Mouse (Mus musculus): ENCODE measurements around the gene Sigirr. TPM values are rescaled to one million over a fixed set of nuclear protein-coding genes. Genes with fewer than 3 reads are reported as not detected.

The Sigirr gene
- polyA plus RNA-seq, 1 experiment from 2014 or later: 11.2 TPM

DNA sequence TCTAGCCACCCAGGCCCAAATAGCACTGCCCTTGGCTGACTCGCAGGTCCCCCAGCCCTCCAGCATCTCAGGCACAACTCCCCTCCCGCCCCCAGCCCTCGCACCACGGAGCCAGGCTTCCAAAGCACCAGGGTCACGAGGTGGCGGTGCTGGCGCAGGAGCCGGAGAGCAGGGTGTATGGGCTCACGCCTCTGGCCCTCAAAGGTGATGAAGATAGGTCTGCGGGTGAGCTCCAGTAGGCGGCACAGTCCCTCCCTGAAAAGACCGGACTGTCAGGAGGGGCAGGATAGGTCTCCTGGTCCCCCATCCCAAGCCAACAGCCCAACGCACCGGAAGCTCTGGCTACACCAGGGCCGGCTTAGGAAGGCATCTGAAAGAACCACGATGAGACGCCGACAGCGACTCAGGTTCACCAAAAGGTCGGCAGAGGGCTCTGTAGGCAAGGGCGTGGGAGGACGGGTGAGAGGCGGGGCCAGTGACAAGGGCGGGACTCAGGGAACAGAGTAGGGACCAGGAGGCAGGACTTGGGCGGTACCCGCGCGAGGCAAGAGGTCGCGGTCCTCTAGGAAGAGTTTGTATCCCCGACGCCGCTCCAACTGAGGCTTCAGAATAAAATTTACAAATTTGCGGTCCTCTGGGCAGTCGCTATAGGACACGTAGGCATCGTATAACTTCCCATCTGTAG, 8.2 kb downstream of the Sigirr start:
- Histone ChIP-seq H3K4me3 (ENCODE audit: low read depth, low read length) (peak overlapping the region; percentile 1; the same call in 1 of the 2 replicates), H3K9me3 (ENCODE audit: control insufficient read depth, low read length) (no peaks in the 10 kb centered on the region), H3K4me2 (ENCODE audit: low read length) (peak overlapping the region; percentile 43), H3K4me1 (replicated peaks; ENCODE audit: control insufficient read depth, insufficient read depth, low read length) (peaks cover 5% of the 10 kb centered on the region; the same call in 1 of the 2 replicates), H3K27ac (ENCODE audit: low read depth) (no peak overlapping the region), H3K27me3 (replicated peaks; ENCODE audit: control insufficient read depth, insufficient read depth, low read length) (peaks cover 22% of the 10 kb centered on the region), H3K36me3 (ENCODE audit: control insufficient read depth, insufficient read depth, low read length) (no peaks in the 10 kb centered on the region), H3K9ac (ENCODE audit: low read length) (no peak overlapping the region)
- ATAC-seq (replicated peaks; ENCODE audit: low FRiP score, low TSS enrichment, low read depth) (peak; percentile 84), DNase-seq (ENCODE audit: low spot score) (peak; percentile 89)
- WGBS: 5% methylated on average over 37 of the region's 37 CpGs

DNA sequence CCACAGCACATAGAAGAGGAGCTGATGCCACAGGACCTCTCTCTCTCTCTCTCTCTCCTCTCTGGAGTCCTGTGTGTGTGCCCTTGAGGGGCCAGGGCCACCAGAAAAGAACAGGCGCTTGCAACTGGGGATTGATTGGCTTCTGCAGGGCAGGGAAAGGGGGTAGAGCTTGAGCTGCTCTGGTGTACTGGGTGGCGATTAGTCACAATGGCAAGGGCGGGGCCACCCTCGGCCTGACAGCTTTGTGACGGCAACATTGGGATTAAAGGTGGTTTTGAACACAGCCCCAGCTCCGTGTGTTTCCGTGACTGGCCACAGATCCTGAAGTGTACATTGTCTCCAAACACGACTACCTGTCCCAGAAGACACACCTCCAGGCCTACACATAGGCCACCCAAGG, 10.1 kb downstream of the Sigirr start:
- no peaks in the 10 kb centered on the region for H3K36me3 ChIP-seq (ENCODE audit: control insufficient read depth, insufficient read depth, low read length)
- no peak overlapping the region for H3K9ac ChIP-seq (ENCODE audit: low read length)
- no peak overlapping the region for H3K27ac ChIP-seq (ENCODE audit: low read depth)
- peaks cover 22% of the 10 kb centered on the region for H3K27me3 ChIP-seq (replicated peaks; ENCODE audit: control insufficient read depth, insufficient read depth, low read length)
- no peak overlapping the region for H3K4me2 ChIP-seq (ENCODE audit: low read length)
- peaks cover 3% of the 10 kb centered on the region; the same call in 1 of the 2 replicates for H3K4me1 ChIP-seq (replicated peaks; ENCODE audit: control insufficient read depth, insufficient read depth, low read length)
- H3K4me3 ChIP-seq (ENCODE audit: low read depth, low read length): no peak overlapping the region
- WGBS: 73% methylated on average over 8 of the region's 8 CpGs
- ATAC-seq (replicated peaks; ENCODE audit: low FRiP score, low TSS enrichment, low read depth) (no peak), DNase-seq (ENCODE audit: low spot score) (no peak)
- no peaks in the 10 kb centered on the region for H3K9me3 ChIP-seq (ENCODE audit: control insufficient read depth, low read length)

DNA sequence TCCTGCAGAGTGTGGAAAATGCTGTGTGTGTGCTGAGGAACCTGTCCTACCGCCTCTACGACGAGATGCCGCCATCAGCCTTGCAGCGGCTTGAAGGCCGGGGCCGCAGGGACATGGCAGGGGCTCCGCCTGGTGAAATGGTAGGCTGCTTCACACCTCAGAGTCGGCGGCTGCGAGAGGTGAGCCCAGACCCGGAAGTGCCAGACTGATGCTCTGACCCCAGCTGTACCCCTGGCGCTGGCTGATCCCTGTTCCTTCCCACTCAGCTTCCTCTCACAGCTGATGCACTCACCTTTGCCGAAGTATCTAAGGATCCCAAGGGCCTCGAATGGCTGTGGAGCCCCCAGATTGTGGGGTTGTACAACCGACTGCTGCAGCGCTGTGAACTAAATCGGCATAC, 11.9 kb downstream of the Sigirr start:
- Histone ChIP-seq H3K4me2 (ENCODE audit: low read length) (no peak overlapping the region), H3K4me1 (replicated peaks; ENCODE audit: control insufficient read depth, insufficient read depth, low read length) (peaks cover 3% of the 10 kb centered on the region; the same call in 1 of the 2 replicates), H3K9ac (ENCODE audit: low read length) (no peak overlapping the region), H3K36me3 (ENCODE audit: control insufficient read depth, insufficient read depth, low read length) (no peaks in the 10 kb centered on the region), H3K9me3 (ENCODE audit: control insufficient read depth, low read length) (no peaks in the 10 kb centered on the region), H3K27ac (ENCODE audit: low read depth) (no peak overlapping the region), H3K4me3 (ENCODE audit: low read depth, low read length) (no peak overlapping the region), H3K27me3 (replicated peaks; ENCODE audit: control insufficient read depth, insufficient read depth, low read length) (peaks cover 22% of the 10 kb centered on the region)
- ATAC-seq (replicated peaks; ENCODE audit: low FRiP score, low TSS enrichment, low read depth) (no peak), DNase-seq (ENCODE audit: low spot score) (no peak)
- 12% methylated on average over 18 of the region's 18 CpGs for WGBS

DNA sequence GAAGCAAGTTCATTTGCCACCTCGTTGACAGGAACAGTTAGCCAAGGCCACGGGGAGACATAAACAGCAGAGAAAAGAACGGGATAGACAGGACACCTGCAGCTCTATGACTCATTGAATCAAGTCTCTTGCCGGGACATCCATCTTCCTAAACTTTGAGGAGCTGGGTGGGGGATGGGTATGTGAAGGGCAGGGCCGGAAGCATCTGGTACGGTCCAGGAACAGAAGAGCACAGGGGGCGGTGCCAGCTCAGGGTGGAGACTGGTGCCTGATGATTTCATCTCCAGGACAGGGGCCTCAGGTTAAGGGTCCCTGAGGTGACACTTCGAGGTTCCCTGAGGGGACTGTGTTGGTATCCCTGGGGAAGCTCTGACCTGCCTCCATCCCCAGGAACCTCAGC, 12.5 kb downstream of the Sigirr start:
- no peaks in the 10 kb centered on the region for H3K36me3 ChIP-seq (ENCODE audit: control insufficient read depth, insufficient read depth, low read length)
- peaks cover 3% of the 10 kb centered on the region; the same call in 1 of the 2 replicates for H3K4me1 ChIP-seq (replicated peaks; ENCODE audit: control insufficient read depth, insufficient read depth, low read length)
- DNase-seq (ENCODE audit: low spot score): no peak
- no peak overlapping the region for H3K9ac ChIP-seq (ENCODE audit: low read length)
- ATAC-seq (replicated peaks; ENCODE audit: low FRiP score, low TSS enrichment, low read depth): no peak
- H3K4me2 ChIP-seq (ENCODE audit: low read length): no peak overlapping the region
- H3K27ac ChIP-seq (ENCODE audit: low read depth): no peak overlapping the region
- H3K27me3 ChIP-seq (replicated peaks; ENCODE audit: control insufficient read depth, insufficient read depth, low read length): peaks cover 22% of the 10 kb centered on the region
- 0 out of 2 replicates have a peak, but pooled peaks cover 3% of the 10 kb centered on the region for H3K9me3 ChIP-seq (ENCODE audit: control insufficient read depth, low read length)
- no peak overlapping the region for H3K4me3 ChIP-seq (ENCODE audit: low read depth, low read length)
- 25% methylated on average over 8 of the region's 8 CpGs for WGBS

DNA sequence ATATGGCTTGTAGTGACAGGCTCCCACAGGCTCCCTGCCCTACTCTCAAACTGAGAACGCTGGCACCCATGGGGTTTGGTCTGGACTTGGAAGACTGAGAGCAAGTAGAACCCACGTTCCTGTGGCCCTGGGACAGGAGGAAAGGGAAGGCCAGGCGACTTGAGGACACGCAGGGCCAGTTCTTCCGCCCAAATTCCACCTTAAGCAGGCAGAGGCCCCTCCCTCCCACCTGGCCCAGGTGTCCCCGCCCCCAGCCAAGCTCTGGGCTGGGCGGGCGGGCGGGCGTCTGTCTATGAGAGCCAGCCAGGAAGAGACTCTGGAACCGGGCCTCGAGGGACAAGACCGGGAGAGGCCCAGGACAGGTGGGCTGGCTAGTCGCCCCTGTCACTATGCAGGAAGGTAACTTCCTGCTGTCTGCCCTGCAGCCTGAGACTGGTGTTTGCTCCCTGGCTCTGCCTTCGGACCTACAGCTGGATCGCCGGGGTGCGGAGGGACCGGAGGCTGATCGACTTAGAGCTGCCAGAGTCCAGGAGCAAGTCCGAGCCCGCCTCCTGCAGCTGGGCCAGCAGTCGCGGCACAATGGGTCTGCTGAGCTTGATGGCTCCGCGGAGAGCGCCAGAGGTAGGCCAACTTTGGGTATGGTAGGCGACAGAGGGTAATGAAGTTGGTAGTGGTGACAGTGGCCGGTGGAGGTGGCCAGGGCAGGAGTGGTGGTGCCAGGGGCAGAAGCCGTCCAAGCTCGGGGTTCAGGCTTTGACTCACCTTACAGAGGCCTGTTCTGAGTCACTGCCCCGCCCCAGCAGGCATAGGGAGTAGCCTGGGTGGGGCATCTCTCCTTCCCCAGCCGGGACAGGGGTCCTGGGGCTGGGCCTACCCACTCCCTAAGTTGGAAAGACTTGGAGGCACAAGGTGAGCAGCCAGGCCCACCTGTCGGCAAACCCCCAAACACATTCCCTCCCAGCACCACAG, 20.6 kb downstream of the Sigirr start:
- Histone ChIP-seq H3K9me3 (ENCODE audit: control insufficient read depth, low read length) (0 out of 2 replicates have a peak, but pooled peaks cover 3% of the 10 kb centered on the region), H3K27me3 (replicated peaks; ENCODE audit: control insufficient read depth, insufficient read depth, low read length) (no peaks in the 10 kb centered on the region), H3K36me3 (ENCODE audit: control insufficient read depth, insufficient read depth, low read length) (no peaks in the 10 kb centered on the region), H3K9ac (ENCODE audit: low read length) (peak overlapping the region; percentile 30; the same call in 1 of the 2 replicates), H3K4me3 (ENCODE audit: low read depth, low read length) (peak overlapping the region; percentile 31), H3K27ac (ENCODE audit: low read depth) (0 out of 2 replicates have a peak overlapping the region, but pooled peaks have one; percentile 5), H3K4me2 (ENCODE audit: low read length) (peak overlapping the region; percentile 44), H3K4me1 (replicated peaks; ENCODE audit: control insufficient read depth, insufficient read depth, low read length) (no peaks in the 10 kb centered on the region)
- ATAC-seq (replicated peaks; ENCODE audit: low FRiP score, low TSS enrichment, low read depth) (peak; percentile 83), DNase-seq (ENCODE audit: low spot score) (peak; percentile 73)
- WGBS: 21% methylated on average over 32 of the region's 34 CpGs

DNA sequence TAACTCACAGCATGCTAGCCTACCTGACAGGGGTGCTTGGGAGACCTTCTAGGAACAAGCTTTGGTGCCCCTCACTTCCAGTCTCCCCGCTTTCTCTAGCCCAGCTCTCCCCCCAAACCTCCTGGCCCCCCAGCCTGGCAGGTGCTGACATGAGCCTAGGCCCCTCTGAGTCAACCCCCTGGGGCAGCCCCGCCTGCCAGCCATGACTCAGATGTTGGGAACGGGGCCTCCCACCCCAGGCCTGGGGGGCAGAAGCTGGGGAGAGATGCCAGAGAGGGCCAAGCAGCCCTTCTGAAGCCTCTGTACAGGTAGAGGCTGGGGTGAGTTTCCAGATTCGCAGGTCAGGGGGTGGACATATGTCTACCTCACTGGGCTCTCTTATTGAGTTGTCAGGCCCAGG, 21.5 kb downstream of the Sigirr start:
- Histone ChIP-seq H3K4me1 (replicated peaks; ENCODE audit: control insufficient read depth, insufficient read depth, low read length) (no peaks in the 10 kb centered on the region), H3K9me3 (ENCODE audit: control insufficient read depth, low read length) (0 out of 2 replicates have a peak, but pooled peaks cover 3% of the 10 kb centered on the region), H3K4me3 (ENCODE audit: low read depth, low read length) (no peak overlapping the region), H3K9ac (ENCODE audit: low read length) (no peak overlapping the region), H3K27ac (ENCODE audit: low read depth) (no peak overlapping the region), H3K27me3 (replicated peaks; ENCODE audit: control insufficient read depth, insufficient read depth, low read length) (no peaks in the 10 kb centered on the region), H3K36me3 (ENCODE audit: control insufficient read depth, insufficient read depth, low read length) (no peaks in the 10 kb centered on the region), H3K4me2 (ENCODE audit: low read length) (no peak overlapping the region)
- DNase-seq (ENCODE audit: low spot score) (no peak), ATAC-seq (replicated peaks; ENCODE audit: low FRiP score, low TSS enrichment, low read depth) (no peak)
- WGBS: 78% methylated on average over 4 of the region's 4 CpGs

DNA sequence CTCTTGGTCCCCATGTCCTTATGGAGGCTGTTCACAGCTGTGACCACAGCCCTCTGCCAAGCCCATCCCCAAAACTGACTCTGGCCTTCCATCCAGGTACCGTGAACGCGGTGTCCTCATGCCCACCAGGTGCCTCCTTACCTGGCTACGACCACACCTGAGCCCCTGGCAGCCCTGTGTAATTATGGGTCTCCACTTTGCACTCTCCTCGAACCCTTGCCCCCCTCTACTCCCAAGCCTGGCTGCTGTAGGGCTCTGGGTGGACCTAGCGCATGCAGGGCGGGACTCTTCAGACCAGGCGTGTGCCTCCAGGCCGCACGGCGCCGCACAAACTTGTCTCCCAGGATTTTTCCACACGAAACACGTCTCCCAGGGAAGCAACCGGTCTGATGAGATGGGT, 22.5 kb downstream of the Sigirr start, which contains the start of gene Pkp3:
Pkp3 (plus strand) TSS at position 378 of the 400 bp plus-strand sequence.
- no peak within 1 kb of the TSS for H3K4me3 ChIP-seq (ENCODE audit: low read depth, low read length)
- no peaks in the 10 kb centered on the region for H3K4me1 ChIP-seq (replicated peaks; ENCODE audit: control insufficient read depth, insufficient read depth, low read length)
- ATAC-seq (replicated peaks; ENCODE audit: low FRiP score, low TSS enrichment, low read depth): no peak
- no peak within 1 kb of the TSS for H3K4me2 ChIP-seq (ENCODE audit: low read length)
- no peaks in the 10 kb centered on the region for H3K9me3 ChIP-seq (ENCODE audit: control insufficient read depth, low read length)
- no peak within 1 kb of the TSS for H3K9ac ChIP-seq (ENCODE audit: low read length)
- no peak within 1 kb of the TSS for H3K27ac ChIP-seq (ENCODE audit: low read depth)
- no peaks in the 10 kb centered on the region for H3K27me3 ChIP-seq (replicated peaks; ENCODE audit: control insufficient read depth, insufficient read depth, low read length)
- WGBS: 94% methylated on average over 15 of the region's 15 CpGs
- no peak for DNase-seq (ENCODE audit: low spot score)
- H3K36me3 ChIP-seq (ENCODE audit: control insufficient read depth, insufficient read depth, low read length): no peaks in the 10 kb centered on the region

DNA sequence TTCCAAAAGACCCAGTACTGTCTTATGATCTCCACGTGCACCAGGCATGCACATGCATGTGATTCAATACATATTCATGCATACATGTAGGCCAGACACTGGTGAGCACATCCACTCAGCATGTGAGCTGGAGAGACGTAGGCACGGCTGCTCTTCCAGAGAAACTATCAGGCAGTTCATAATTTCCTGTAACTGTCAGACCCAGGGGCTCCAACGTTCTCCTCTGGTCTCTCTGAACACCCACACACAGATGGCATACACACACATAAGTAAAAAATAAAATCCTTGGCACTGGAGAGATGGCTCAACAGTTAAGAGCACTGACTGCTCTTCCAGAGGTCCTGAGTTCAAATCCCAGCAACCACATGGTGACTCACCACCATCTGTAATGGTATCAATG, 26.6 kb downstream of the Sigirr start:
- Histone ChIP-seq H3K9ac (ENCODE audit: low read length) (no peak overlapping the region), H3K4me1 (replicated peaks; ENCODE audit: control insufficient read depth, insufficient read depth, low read length) (0 out of 2 replicates have a peak, but pooled peaks cover 5% of the 10 kb centered on the region), H3K27me3 (replicated peaks; ENCODE audit: control insufficient read depth, insufficient read depth, low read length) (peaks cover 15% of the 10 kb centered on the region), H3K36me3 (ENCODE audit: control insufficient read depth, insufficient read depth, low read length) (0 out of 2 replicates have a peak, but pooled peaks cover 1% of the 10 kb centered on the region), H3K9me3 (ENCODE audit: control insufficient read depth, low read length) (no peaks in the 10 kb centered on the region), H3K27ac (ENCODE audit: low read depth) (no peak overlapping the region), H3K4me3 (ENCODE audit: low read depth, low read length) (no peak overlapping the region), H3K4me2 (ENCODE audit: low read length) (no peak overlapping the region)
- ATAC-seq (replicated peaks; ENCODE audit: low FRiP score, low TSS enrichment, low read depth): no peak
- 79% methylated on average over 4 of the region's 4 CpGs for WGBS
- DNase-seq (ENCODE audit: low spot score): no peak
